Mouse (Mus musculus) layer of hippocampus, adult 9-11 months (tissue): ENCODE results near the gene Vmn2r90.
"Not testable (repeated sequence)": the region's sequence is repeated elsewhere in the genome, so short reads cannot be mapped to it uniquely, and the experiment has no call there.

ENCODE experiments used
- DNase-seq: peaks from one replicate; pipeline ENCODE4 v3.0.0; 2022

Vmn2r90 gene

GRCm38 (mm10) chr17:17703447-17703846, at the start of gene Vmn2r90:
Vmn2r90 (plus strand) TSS chr17:17703747.
- no peak for DNase-seq

GRCm38 (mm10) chr17:17654997-17655828, 48.3 kb upstream of the Vmn2r90 start:
- no peak for DNase-seq

GRCm38 (mm10) chr17:17655829-17656176, 47.7 kb upstream of the Vmn2r90 start:
- no peak for DNase-seq

- DNase-seq: no peak
Observed at GRCm38 (mm10) chr17:17678781-17679180, 24.8 kb upstream of the Vmn2r90 start.

GRCm38 (mm10) chr17:17690659-17691058, 12.9 kb upstream of the Vmn2r90 start:
- DNase-seq: no peak

- DNase-seq: not testable (repeated sequence)
Observed at GRCm38 (mm10) chr17:17732396-17732795, 28.8 kb downstream of the Vmn2r90 start.

- DNase-seq: no peak
Observed at GRCm38 (mm10) chr17:17738635-17739034, 35.1 kb downstream of the Vmn2r90 start.

- DNase-seq: not testable (repeated sequence)
Observed at GRCm38 (mm10) chr17:17739300-17739699, 35.8 kb downstream of the Vmn2r90 start.

GRCm38 (mm10) chr17:17739936-17740335, 36.4 kb downstream of the Vmn2r90 start:
- not testable (repeated sequence) for DNase-seq

GRCm38 (mm10) chr17:17741516-17741915, 38.0 kb downstream of the Vmn2r90 start:
- DNase-seq: not testable (repeated sequence)

GRCm38 (mm10) chr17:17749371-17749770, 45.8 kb downstream of the Vmn2r90 start:
- peak; percentile 44 for DNase-seq

GRCm38 (mm10) chr17:17762614-17763293, 59.2 kb downstream of the Vmn2r90 start:
- DNase-seq: no peak

GRCm38 (mm10) chr17:17764206-17764605, 60.7 kb downstream of the Vmn2r90 start:
- no peak for DNase-seq

GRCm38 (mm10) chr17:17766481-17766880, 62.9 kb downstream of the Vmn2r90 start:
- DNase-seq: peak; percentile 5
